Mouse (Mus musculus) embryonic facial prominence, embryonic 10.5 days (tissue): Measurements from ENCODE around the gene Nde1. TPM values are rescaled to one million over a fixed set of nuclear protein-coding genes. Genes with fewer than 3 reads are reported as not detected.

Experiments used
- DNase-seq: peaks from one replicate; pipeline ENCODE4 v3.0.0-alpha.2; 2017; ENCODE audit warnings: low spot score
- H3K27ac ChIP-seq: fragments of 300-500 bp; sonication (generic); replicated peaks from 2 replicates; pipeline ENCODE4 v1.5.1; 2016; ENCODE audit warnings: mild to moderate bottlenecking
- H3K27me3 ChIP-seq: fragments of 300-500 bp; sonication (generic); replicated peaks from 2 replicates; pipeline ENCODE4 v1.6.1; 2016; ENCODE audit warnings: low read depth, mild to moderate bottlenecking; ENCODE audit not compliant: poor library complexity, severe bottlenecking
- H3K36me3 ChIP-seq: fragments of 300-500 bp; sonication (generic); replicated peaks from 2 replicates; pipeline ENCODE4 v1.6.1; 2016; ENCODE audit warnings: mild to moderate bottlenecking, moderate library complexity
- H3K4me1 ChIP-seq: fragments of 300-500 bp; sonication (generic); 2 replicates; pipeline ENCODE4 v1.6.1; 2016
- H3K4me3 ChIP-seq: fragments of 300-500 bp; sonication (generic); 2 replicates; pipeline ENCODE4 v1.5.1; 2016; ENCODE audit warnings: mild to moderate bottlenecking, moderate library complexity
- H3K9me3 ChIP-seq: fragments of 300-500 bp; sonication (generic); 2 replicates; pipeline ENCODE4 v1.6.1; 2016; ENCODE audit warnings: mild to moderate bottlenecking
- WGBS: fragments of 180-500 bp; shearing (Covaris S2); methylation state at CpG from one replicate; pipeline ENCODE4 v1.1.7; 2016; 5-methylcytosine and 5-hydroxymethylcytosine counted together
- polyA plus RNA-seq: library from polyadenylated mRNA; unstranded; fragments of >200 nt; fragmentation: Nextera tagmentation; extraction: Ambion mirVana; gene quantifications from 2 replicates; pipeline ENCODE4 v1.2.1, GENCODE M21; 2016

The Nde1 gene
- polyA plus RNA-seq = 182 and 197 TPM in 2 replicates

- under 1% methylated on average over 43 of the region's 43 CpGs for WGBS
- Histone ChIP-seq H3K4me1 (peaks cover 33% of the 10 kb centered on the region), H3K27me3 (no peaks in the 10 kb centered on the region), H3K27ac (peak within 1 kb of the TSS; percentile 94), H3K9me3 (no peaks in the 10 kb centered on the region), H3K4me3 (peak within 1 kb of the TSS; percentile 73), H3K36me3 (peaks cover 19% of the 10 kb centered on the region)
- peak; percentile 96 for DNase-seq
These were observed at the start of gene Nde1, which contains the start of gene Marf1 for GRCm38 (mm10) chr16:14162988-14163416. Nde1 (plus strand) TSS chr16:14163275. Marf1 (minus strand) TSS chr16:14163351.

- no peaks in the 10 kb centered on the region for H3K4me1 ChIP-seq
- no peak overlapping the region for H3K27ac ChIP-seq
- 88% methylated on average over 2 of the region's 2 CpGs for WGBS
- H3K36me3 ChIP-seq = peaks cover 87% of the 10 kb centered on the region
- DNase-seq = no peak
- H3K9me3 ChIP-seq = no peaks in the 10 kb centered on the region
- H3K4me3 ChIP-seq = no peak overlapping the region
- no peaks in the 10 kb centered on the region for H3K27me3 ChIP-seq
These were observed 45.8 kb upstream of the Nde1 start for GRCm38 (mm10) chr16:14117299-14117698.

- DNase-seq = no peak
- no peaks in the 10 kb centered on the region for H3K9me3 ChIP-seq
- H3K4me1 ChIP-seq = no peaks in the 10 kb centered on the region
- H3K36me3 ChIP-seq = peaks cover 91% of the 10 kb centered on the region
- no peaks in the 10 kb centered on the region for H3K27me3 ChIP-seq
- H3K27ac ChIP-seq = no peak overlapping the region
- 93% methylated on average over 5 of the region's 5 CpGs for WGBS
- H3K4me3 ChIP-seq = no peak overlapping the region
These were observed 42.1 kb upstream of the Nde1 start for GRCm38 (mm10) chr16:14120941-14121340.

- Histone ChIP-seq H3K9me3 (no peaks in the 10 kb centered on the region), H3K36me3 (peaks cover 91% of the 10 kb centered on the region), H3K27me3 (no peaks in the 10 kb centered on the region), H3K27ac (no peak overlapping the region), H3K4me1 (no peaks in the 10 kb centered on the region), H3K4me3 (no peak overlapping the region)
- WGBS = 94% methylated on average over 7 of the region's 7 CpGs
- DNase-seq = no peak
These were observed 41.5 kb upstream of the Nde1 start for GRCm38 (mm10) chr16:14121563-14121962.

- Histone ChIP-seq H3K4me3 (no peak overlapping the region), H3K9me3 (no peaks in the 10 kb centered on the region), H3K4me1 (no peaks in the 10 kb centered on the region), H3K27me3 (no peaks in the 10 kb centered on the region), H3K27ac (no peak overlapping the region), H3K36me3 (peaks cover 91% of the 10 kb centered on the region)
- no peak for DNase-seq
These were observed 40.5 kb upstream of the Nde1 start for GRCm38 (mm10) chr16:14122586-14122985.

- peaks cover 97% of the 10 kb centered on the region for H3K36me3 ChIP-seq
- WGBS = 85% methylated on average over 2 of the region's 2 CpGs
These were observed 39.2 kb upstream of the Nde1 start for GRCm38 (mm10) chr16:14123901-14124300.

GRCm38 (mm10) chr16:14124709-14125108 lies 38.4 kb upstream of the Nde1 start:
- Histone ChIP-seq H3K27me3 (no peaks in the 10 kb centered on the region), H3K27ac (no peak overlapping the region), H3K4me3 (no peak overlapping the region), H3K36me3 (peaks cover 99% of the 10 kb centered on the region), H3K4me1 (no peaks in the 10 kb centered on the region), H3K9me3 (no peaks in the 10 kb centered on the region)
- WGBS = 97% methylated on average over 7 of the region's 7 CpGs
- no peak for DNase-seq

More at GRCm38 (mm10) chr16:14123901-14124300, 39.2 kb upstream of the Nde1 start:
- no peak for DNase-seq
- H3K4me3 ChIP-seq = no peak overlapping the region
- no peaks in the 10 kb centered on the region for H3K9me3 ChIP-seq
- H3K27me3 ChIP-seq = no peaks in the 10 kb centered on the region
- no peaks in the 10 kb centered on the region for H3K4me1 ChIP-seq
- no peak overlapping the region for H3K27ac ChIP-seq

- Histone ChIP-seq H3K9me3 (no peaks in the 10 kb centered on the region), H3K4me3 (no peak overlapping the region), H3K27ac (no peak overlapping the region), H3K36me3 (peaks cover 99% of the 10 kb centered on the region), H3K27me3 (no peaks in the 10 kb centered on the region), H3K4me1 (no peaks in the 10 kb centered on the region)
- WGBS = 96% methylated on average over 1 of the region's 1 CpGs
- DNase-seq = no peak
These were observed 37.8 kb upstream of the Nde1 start for GRCm38 (mm10) chr16:14125253-14125652.

GRCm38 (mm10) chr16:14128977-14129376 lies 34.1 kb upstream of the Nde1 start:
- peaks cover 99% of the 10 kb centered on the region for H3K36me3 ChIP-seq
- H3K27me3 ChIP-seq = no peaks in the 10 kb centered on the region
- no peak overlapping the region for H3K4me3 ChIP-seq
- H3K4me1 ChIP-seq = no peaks in the 10 kb centered on the region
- DNase-seq = no peak
- H3K27ac ChIP-seq = no peak overlapping the region
- H3K9me3 ChIP-seq = no peaks in the 10 kb centered on the region

- Histone ChIP-seq H3K27me3 (no peaks in the 10 kb centered on the region), H3K36me3 (peaks cover 99% of the 10 kb centered on the region), H3K27ac (no peak overlapping the region), H3K9me3 (no peaks in the 10 kb centered on the region), H3K4me1 (no peaks in the 10 kb centered on the region), H3K4me3 (no peak overlapping the region)
- no peak for DNase-seq
- 92% methylated on average over 7 of the region's 7 CpGs for WGBS
These were observed 32.3 kb upstream of the Nde1 start for GRCm38 (mm10) chr16:14130796-14131195.

GRCm38 (mm10) chr16:14131376-14131775 lies 31.7 kb upstream of the Nde1 start:
- 89% methylated on average over 3 of the region's 3 CpGs for WGBS
- H3K9me3 ChIP-seq = no peaks in the 10 kb centered on the region
- H3K36me3 ChIP-seq = peaks cover 99% of the 10 kb centered on the region
- no peak overlapping the region for H3K4me3 ChIP-seq
- H3K27ac ChIP-seq = no peak overlapping the region
- H3K27me3 ChIP-seq = no peaks in the 10 kb centered on the region
- no peaks in the 10 kb centered on the region for H3K4me1 ChIP-seq
- DNase-seq = no peak

GRCm38 (mm10) chr16:14131838-14132237 lies 31.2 kb upstream of the Nde1 start:
- Histone ChIP-seq H3K4me1 (no peaks in the 10 kb centered on the region), H3K9me3 (no peaks in the 10 kb centered on the region), H3K36me3 (peaks cover 100% of the 10 kb centered on the region), H3K4me3 (no peak overlapping the region), H3K27me3 (no peaks in the 10 kb centered on the region), H3K27ac (no peak overlapping the region)
- no peak for DNase-seq
- 90% methylated on average over 5 of the region's 5 CpGs for WGBS

GRCm38 (mm10) chr16:14135014-14135413 lies 28.1 kb upstream of the Nde1 start:
- no peak for DNase-seq
- Histone ChIP-seq H3K4me1 (no peaks in the 10 kb centered on the region), H3K27ac (no peak overlapping the region), H3K36me3 (peaks cover 98% of the 10 kb centered on the region), H3K27me3 (no peaks in the 10 kb centered on the region), H3K4me3 (no peak overlapping the region), H3K9me3 (no peaks in the 10 kb centered on the region)
- 91% methylated on average over 2 of the region's 2 CpGs for WGBS
